Mouse (Mus musculus) kidney, postnatal 4 days (tissue): Measurements from ENCODE around the gene Myo1b.

Experiments
- DNase-seq, 2 experiments: peaks; one replicate each; pipeline ENCODE4 v3.0.0; 2021; ENCODE audit warnings: mixed read lengths in 2 of 2

Gene Myo1b

GRCm38 (mm10) chr1:51845264-51846036 lies 70.4 kb downstream of the Myo1b start:
- no peak for DNase-seq

- peak in 1 of 2 experiments; percentile 28 for DNase-seq
Measured at GRCm38 (mm10) chr1:51837845-51838623, 77.8 kb downstream of the Myo1b start.

GRCm38 (mm10) chr1:51837311-51837710 lies 78.6 kb downstream of the Myo1b start:
- DNase-seq: no peak

DNA sequence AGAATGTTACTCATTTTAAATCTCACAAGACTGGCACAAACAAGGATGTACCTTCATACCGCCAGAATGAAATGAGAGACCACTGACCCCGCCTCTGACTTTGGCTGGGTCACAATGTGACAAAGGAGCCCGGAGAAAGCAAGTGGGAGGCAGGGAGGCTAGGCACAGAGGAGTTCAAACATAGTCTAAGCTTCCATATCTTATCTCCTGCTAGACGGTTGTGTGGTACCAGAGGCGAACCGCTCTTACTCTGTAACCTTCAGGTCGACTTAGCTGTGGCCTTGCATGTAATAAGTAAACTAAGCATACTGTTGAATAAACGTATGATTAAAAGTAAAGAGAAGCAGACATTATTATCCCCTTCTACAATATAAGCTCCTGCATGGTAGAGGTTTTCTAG lies 80.1 kb downstream of the Myo1b start:
- DNase-seq: no peak

DNA sequence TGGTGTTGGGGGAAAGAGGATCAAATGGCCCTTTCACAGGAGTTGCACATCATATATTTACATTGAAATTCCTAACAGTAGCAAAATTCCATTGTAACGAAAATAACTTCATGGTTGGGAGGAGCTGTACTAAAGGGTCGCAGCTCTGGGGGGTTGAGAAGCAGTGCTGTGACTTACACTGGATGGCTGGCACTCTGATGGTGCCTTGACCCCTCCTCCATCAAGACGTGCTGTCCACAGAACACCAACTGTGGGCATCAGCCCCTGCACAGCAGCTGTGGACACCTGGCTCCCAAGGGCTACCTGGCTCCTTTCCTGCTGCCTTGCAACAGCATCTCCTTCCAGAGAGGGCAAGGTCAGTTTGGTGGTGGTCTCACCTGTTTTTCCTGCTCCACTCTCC lies 81.8 kb downstream of the Myo1b start:
- no peak for DNase-seq

DNA sequence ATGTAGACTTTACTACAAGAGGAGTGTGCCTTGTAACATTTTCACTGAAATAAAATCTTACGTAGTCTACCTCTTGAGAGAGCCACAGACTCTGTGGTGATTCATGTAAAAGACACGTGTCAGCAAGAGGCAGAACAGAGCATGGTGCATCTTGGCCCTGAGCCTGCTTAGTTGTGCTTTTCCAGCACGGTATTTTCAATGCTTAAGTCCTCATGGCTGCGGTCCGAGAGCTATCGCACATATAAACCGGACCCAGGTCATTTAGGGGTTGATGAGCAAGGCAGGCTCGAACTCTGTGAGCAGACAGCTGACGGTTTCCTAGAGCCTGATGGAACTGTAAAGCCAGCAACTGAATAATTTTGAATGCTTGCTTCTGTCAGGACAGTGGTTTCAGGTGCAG lies 86.5 kb downstream of the Myo1b start:
- no peak for DNase-seq

DNA sequence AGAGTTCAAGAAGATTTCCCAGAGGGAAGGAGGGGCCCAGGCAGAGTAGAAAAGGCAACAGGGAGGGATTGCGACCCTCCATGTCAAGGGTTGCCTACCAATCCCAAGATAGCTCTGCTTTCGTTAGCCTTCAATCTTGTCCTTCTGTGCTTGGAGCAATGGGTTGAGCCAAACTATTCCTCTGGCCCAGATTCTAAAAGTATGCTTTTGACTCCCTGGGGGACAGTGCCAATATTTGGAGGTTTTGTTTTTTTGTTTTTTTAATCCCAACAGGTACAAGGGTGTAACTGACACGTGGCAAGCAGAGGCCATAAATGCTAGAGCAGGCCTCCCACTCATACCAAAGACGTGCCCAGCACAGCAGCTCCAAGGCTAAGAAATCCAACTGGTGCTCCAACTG lies 93.3 kb downstream of the Myo1b start:
- DNase-seq: no peak

DNA sequence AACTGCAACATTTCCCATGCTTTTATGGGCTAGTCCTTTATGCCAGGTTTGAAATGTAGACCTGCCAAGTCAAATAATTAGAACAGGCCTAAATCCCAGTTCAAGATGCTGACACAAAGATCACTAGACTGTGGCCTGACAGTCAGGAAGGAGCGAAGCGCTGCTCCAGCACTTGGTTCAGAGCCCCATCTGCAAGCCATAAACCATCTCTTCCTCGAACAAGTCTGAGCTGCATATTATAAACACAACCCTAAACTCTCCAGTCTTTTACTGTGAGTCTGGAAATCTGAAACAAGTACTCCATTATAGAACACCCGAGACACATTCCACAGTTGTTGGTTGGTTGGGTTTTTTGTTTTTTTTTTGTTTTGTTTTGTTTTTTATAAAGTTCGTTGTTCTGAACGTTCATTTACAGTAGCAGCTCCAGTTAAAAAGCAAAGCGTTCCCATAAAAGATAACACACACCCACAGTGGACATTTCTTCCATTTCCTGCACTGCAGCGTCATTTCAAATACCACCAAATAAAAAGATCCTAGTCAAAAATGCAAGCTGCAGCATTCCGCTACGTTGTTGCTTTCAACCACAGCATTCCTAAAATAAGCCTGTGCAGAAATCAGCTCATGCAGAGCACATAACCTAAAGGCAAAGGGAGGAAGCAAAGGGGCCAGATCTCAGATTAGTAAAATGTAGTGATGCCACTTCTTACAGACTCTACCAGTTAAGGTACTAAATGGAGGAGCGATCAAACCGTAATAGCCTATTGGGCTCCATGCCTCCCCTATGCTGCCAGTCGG lies 94.0 kb downstream of the Myo1b start:
- peak; percentile 16 to 33 for DNase-seq

- no peak for DNase-seq
Measured at GRCm38 (mm10) chr1:51820520-51820919, 95.4 kb downstream of the Myo1b start.

- no peak for DNase-seq
Measured at GRCm38 (mm10) chr1:51820013-51820441, 95.8 kb downstream of the Myo1b start.

DNA sequence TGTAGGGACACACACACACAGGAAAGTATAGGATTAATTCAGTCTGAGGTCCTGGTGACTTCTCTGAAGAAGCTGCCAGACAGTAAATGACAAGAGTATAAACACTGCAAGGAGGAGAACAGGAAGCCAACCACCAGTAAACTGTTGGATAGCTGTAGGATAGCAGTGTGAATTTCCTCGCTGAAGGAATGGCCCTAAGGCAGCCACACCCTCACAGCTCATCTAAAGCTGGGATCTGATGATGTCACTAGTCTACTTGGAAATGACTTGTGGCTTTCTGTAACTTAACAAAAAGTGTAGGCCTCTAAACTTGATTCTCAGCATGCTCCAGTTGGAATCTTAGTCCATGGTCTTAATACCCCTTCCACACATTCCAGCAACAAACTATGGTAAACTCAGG lies 100.2 kb downstream of the Myo1b start:
- DNase-seq: no peak

- DNase-seq: no peak
Measured at GRCm38 (mm10) chr1:51814854-51815630, 100.8 kb downstream of the Myo1b start.

GRCm38 (mm10) chr1:51808847-51809246 lies 107.0 kb downstream of the Myo1b start:
- no peak for DNase-seq

DNA sequence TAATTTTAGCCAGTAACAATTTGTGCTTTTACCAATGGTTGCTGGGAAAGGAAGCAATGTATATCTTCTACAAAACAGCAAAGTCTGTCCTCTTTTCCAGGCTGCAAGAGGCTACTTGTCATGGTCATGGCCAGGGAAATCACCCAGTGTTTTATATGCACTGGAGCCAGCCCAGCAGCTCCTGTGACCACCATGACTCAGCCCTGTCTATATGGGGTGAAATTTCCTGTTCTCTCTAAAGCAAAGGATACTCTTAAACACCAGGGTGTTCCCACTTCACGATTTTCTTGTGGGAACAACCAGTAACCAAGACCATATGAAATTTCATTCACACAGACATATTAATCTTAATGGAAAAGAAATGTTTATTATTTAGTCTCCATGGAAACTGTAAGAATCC lies 107.6 kb downstream of the Myo1b start:
- no peak for DNase-seq

GRCm38 (mm10) chr1:51805040-51805610 lies 110.7 kb downstream of the Myo1b start:
- no peak for DNase-seq

GRCm38 (mm10) chr1:51804296-51805039 lies 111.4 kb downstream of the Myo1b start:
- DNase-seq: peak; percentile 14 to 24

GRCm38 (mm10) chr1:51798011-51798471 lies 117.8 kb downstream of the Myo1b start:
- DNase-seq: no peak

GRCm38 (mm10) chr1:51795586-51796309 lies 120.1 kb downstream of the Myo1b start:
- no peak for DNase-seq

DNA sequence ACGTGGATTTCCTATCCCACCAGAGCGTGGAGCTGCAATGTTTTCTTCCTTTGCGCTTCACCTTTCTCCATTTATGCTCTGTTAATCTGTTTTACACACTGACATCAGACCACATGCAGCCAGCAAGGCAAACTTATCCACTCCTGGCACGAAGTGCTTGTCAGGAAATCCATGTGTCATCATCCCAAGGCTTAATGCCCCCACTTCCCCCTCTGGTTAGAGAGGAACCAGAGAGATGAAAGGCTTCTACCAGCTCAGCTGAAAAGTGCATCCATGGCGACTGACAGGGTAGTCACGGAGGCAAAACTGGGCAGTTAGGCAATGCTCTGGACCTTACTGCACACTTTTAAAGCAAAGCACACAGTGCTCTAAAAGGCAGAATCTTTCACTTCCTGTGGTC lies 126.6 kb downstream of the Myo1b start:
- DNase-seq: no peak

DNA sequence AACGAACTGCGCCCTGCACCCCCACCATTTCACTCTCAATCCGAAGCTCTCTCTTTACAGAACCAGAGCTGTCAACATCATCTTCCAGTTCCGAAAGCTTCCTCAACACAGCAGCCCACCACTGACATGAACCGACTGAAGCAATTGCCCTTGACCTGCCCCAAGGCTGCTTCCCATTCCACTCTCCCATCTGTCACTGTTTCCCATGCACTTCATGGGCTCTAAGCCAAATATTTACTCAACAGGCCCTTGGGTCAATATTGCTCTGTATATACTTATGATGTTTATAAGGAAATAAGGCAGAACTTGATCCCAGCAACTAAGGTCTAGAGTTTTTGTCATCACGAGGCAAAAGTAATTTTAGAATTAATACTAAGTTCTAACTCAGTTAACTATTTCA lies 133.8 kb downstream of the Myo1b start:
- no peak for DNase-seq

DNA sequence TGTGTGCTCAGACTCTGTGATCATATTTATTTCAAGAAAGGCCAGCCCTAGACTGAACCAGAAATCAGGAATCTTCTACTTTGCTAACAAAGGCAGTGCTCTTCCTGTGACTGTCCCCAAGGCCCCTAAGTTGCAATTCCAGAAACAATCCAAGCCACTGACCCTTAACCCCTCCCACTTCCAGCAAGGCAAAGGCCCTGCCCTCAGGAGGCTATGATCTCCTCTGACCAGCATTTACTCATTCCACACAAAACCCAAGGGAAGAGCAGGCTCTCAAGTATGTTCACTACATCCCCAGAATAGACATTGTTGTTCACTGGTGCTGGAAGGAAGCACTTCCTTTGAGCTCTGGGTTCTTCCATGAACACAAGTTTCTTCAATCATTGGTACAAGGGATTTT lies 135.5 kb downstream of the Myo1b start:
- DNase-seq: no peak
